Mouse (Mus musculus): ENCODE measurements around the gene Orai1. TPM values are rescaled to one million over a fixed set of nuclear protein-coding genes. Genes with fewer than 3 reads are reported as not detected.

Gene Orai1
- 2.6 and 13.1 TPM in 2 replicates for polyA plus RNA-seq (2021; fragmentation: Nextera tagmentation)
- long read RNA-seq, experiment 1, partial matches to known transcripts, result 0 of 4 reads
- long read RNA-seq, experiment 1, other reads (novel, unspliced or antisense), result 0 of 4 reads
- long read RNA-seq, experiment 2, partial matches to known transcripts, result 2 of 3 reads
- long read RNA-seq, experiment 2, other reads (novel, unspliced or antisense), result 0 of 3 reads

DNA sequence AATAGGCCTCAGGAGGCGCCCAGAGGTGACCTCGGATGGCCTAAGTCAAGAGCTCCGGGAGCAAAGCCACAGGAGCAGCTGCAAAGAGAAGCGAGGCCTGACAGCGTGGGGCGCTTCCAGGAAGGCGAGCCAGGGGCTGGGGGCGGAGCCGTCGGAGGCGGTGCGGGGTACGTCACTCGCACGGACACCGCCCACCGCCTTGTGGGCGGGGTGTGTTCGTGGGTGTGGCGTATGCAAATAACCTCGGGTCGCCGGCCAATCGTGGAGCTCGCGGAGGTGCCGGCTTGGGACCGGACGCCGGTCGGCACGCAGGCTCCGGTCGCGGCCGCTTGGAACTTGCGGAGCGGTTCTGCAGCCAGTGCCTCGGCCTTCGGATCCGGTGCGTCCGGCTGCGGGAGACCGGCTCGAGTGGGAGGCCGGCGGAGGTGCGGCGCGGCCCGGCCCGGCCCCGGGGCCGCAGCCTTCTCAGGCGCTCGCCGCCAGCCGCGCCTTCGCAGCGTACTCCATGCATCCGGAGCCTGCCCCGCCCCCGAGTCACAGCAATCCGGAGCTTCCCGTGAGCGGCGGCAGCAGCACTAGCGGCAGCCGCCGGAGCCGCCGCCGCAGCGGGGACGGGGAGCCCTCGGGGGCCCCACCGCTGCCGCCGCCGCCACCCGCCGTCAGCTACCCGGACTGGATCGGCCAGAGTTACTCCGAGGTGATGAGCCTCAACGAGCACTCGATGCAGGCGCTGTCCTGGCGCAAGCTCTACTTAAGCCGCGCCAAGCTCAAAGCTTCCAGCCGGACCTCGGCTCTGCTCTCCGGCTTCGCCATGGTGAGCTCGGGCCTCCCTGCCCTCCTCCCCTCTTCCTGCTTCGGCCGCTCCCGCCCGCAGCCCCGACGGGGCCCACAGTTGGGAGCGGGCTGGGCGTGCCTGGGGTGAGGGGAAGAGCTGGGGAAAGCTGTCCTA, at the start of gene Orai1:
Gene Orai1, plus strand, starts transcription at position 322 of the 949 bp plus-strand sequence.

DNA sequence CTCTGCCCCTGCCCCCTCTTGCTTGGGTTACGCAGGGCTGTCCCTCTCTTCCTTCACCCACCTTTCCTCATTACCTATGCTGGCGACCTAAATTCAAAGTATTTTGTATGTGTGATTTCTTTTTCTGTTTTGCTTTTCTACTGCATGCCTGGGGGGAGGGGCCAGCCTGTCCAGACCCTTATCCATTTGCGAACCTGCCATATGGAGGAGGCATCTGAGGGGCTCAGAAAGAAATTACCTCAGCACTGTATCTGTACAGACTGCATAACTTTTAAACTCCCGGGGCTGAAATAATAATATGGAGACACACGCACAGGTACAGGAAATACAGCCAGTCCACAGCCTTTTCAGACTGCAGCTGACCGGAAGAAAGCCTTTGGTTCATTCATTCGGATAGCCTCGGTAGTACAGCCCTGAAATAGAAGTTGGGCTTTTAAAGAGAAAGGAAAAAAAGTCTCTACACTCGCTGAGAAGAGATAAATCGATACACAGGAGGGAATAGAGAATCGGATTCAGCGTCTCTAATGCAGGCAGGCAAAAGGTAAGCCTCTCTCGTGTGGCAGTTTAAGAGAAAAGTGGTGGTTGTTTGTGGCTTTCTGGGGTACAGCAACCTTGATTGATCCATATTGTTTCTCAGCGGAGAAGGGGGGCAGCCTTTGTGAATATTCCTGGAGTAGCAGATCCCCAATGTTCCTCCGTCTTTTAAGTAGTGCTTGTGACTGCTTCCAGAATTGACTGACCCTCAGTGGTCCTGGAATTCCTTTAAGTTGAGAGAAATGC, 25.1 kb upstream of the Orai1 start, which contains the start of gene Kdm2b:
Gene Kdm2b, minus strand, starts transcription at position 273 of the 780 bp plus-strand sequence.

DNA sequence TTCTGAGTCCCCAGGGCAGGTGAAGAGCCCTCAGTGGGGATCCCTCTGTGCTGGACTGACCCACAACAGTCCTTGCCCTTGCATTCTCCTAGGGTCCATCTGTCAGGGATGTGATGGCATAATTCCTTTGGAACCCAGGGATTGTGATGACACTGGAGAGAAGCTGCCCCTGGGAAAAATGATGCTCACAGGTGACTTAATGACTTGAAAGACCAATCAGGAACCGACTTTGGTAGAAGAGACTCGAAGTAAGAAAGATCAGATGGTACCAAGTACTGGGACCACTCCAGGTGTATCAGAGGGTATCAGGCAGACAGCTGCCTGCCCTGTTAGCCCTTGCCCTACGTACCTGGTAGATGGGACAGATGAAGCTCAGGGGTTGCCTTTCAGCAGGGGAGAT, 32.0 kb downstream of the Orai1 start, which contains the start of gene Morn3:
Gene Morn3, minus strand, starts transcription at position 101 of the 400 bp plus-strand sequence.

DNA sequence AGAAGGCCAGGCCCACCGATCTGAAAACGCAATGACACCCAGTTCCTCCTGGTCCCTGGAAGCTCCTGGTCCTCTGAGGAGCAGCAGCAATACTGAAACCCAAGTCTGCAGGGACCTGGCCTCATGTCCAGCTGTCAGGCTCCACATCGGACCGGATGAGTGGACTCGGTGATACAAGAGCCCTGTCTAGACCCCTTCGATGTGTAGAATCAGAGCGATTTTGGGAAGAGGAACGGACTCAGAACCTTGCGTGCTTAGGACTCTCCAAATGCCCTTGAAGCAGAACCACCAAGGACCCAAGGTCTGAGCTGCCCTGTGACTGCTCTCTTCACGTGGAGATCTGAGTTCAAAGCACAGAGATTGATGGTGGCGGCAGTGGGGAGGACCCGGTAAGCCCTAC, 53.2 kb downstream of the Orai1 start, which contains the start of gene Tmem120b:
Gene Tmem120b, plus strand, starts transcription at position 301 of the 400 bp plus-strand sequence.

Other genes starting within 250 kb of the Orai1 start
- gene Camkk2, start 235.7 kb upstream of the Orai1 start, polyA plus RNA-seq (2021; fragmentation: Nextera tagmentation), result 76.3 and 132 TPM in 2 replicates
- gene Anapc5, start 193.7 kb upstream of the Orai1 start, polyA plus RNA-seq (2021; fragmentation: Nextera tagmentation), result 104 and 141 TPM in 2 replicates
- 20.0 and 30.3 TPM in 2 replicates for gene Rnf34, start 165.0 kb upstream of the Orai1 start, polyA plus RNA-seq (2021; fragmentation: Nextera tagmentation)
- 4.2 and 6.5 TPM in 2 replicates for gene Kdm2b, start 25.3 kb upstream of the Orai1 start, polyA plus RNA-seq (2021; fragmentation: Nextera tagmentation)
- 0.63 and 0.91 TPM in 2 replicates for gene Morn3, start 31.9 kb downstream of the Orai1 start, polyA plus RNA-seq (2021; fragmentation: Nextera tagmentation)
- 5.7 and 7.5 TPM in 2 replicates for gene Tmem120b, start 53.3 kb downstream of the Orai1 start, polyA plus RNA-seq (2021; fragmentation: Nextera tagmentation)
- 27.3 and 34.6 TPM in 2 replicates for gene Rhof, start 117.6 kb downstream of the Orai1 start, polyA plus RNA-seq (2021; fragmentation: Nextera tagmentation)
- gene Setd1b, start 127.1 kb downstream of the Orai1 start, polyA plus RNA-seq (2021; fragmentation: Nextera tagmentation), result 2.2 and 5.2 TPM in 2 replicates
- gene Psmd9, start 154.3 kb downstream of the Orai1 start, polyA plus RNA-seq (2021; fragmentation: Nextera tagmentation), result 40.8 and 55.6 TPM in 2 replicates
- 0.10 TPM in 1 of 2 replicates, not detected in the other for gene Hpd, start 167.7 kb downstream of the Orai1 start, polyA plus RNA-seq (2021; fragmentation: Nextera tagmentation)
- 0.49 and 0.95 TPM in 2 replicates for gene Wdr66, start 237.0 kb downstream of the Orai1 start, polyA plus RNA-seq (2021; fragmentation: Nextera tagmentation)